Mouse (Mus musculus) Patski (cell line): ENCODE results near the gene 1600014C23Rik. TPM values are rescaled to one million over a fixed set of nuclear protein-coding genes. Genes with fewer than 3 reads are reported as not detected.

ENCODE experiments used
- ATAC-seq: fragments of 100-300 bp; one replicate; pipeline ENCODE4 v1.8.0; 2021
- CTCF ChIA-PET: fragments of 350-600 bp; sonication (Branson Sonifier 250); formaldehyde crosslinking; loops from one replicate; lab custom pipeline; 2022; ENCODE audit warnings: inconsistent platforms; lab: Charles Lee
- POLR2A ChIA-PET: fragments of 350-600 bp; sonication (Branson Sonifier 250); formaldehyde crosslinking; loops from one replicate; lab custom pipeline; 2022; ENCODE audit warnings: antibody characterized with exemption, inconsistent platforms; lab: Charles Lee
- DNase-seq: peaks from one replicate; pipeline ENCODE4 v3.0.0-alpha.2; 2011; ENCODE audit warnings: low read depth, low spot score
- H3K27me3 ChIP-seq: fragments of 371-371 bp; one replicate; pipeline ENCODE4 v1.5.1; 2021
- CTCF ChIP-seq: fragments of 100-300 bp; IDR thresholded peaks from one replicate; pipeline ENCODE4 v1.5.1; 2021
- in situ Hi-C: fragments of 300-500 bp; cut with MboI; formaldehyde crosslinking; loops from 3 replicates; pipeline ENCODE4 v1.11.1; 2018; ENCODE audit warnings: low pct_unique_long_range_greater_than_20kb, mixed read lengths
- polyA plus RNA-seq: library from polyadenylated mRNA; unstranded; gene quantifications from one replicate; pipeline ENCODE4 v1.2.3, GENCODE M21; 2021

1600014C23Rik gene
- polyA plus RNA-seq, 1 experiment from 2014 or later = not detected

GRCm38 (mm10) chr17:45730696-45731095 is 2.9 kb downstream of the 1600014C23Rik start:
- POLR2A ChIA-PET = interaction anchor here (1.2 to 1.4 kb wide), 2 partner anchors 301 to 307 kb away, joined by 3 to 8 read pairs; partner anchors contain the start of gene Vegfa
- ATAC-seq (no peak), DNase-seq (no peak)
- H3K27me3 ChIP-seq = no peaks in the 10 kb centered on the region
- TF ChIP-seq CTCF = no peak
- in situ Hi-C loops = loop anchor here (5.0 kb wide), 1 partner anchor 302 kb away; the partner anchor contains the start of gene Vegfa
- CTCF ChIA-PET = interaction anchor here (0.8 to 1.6 kb wide), 9 partner anchors 10 to 404 kb away, joined by 3 to 12 read pairs (median 5); partner anchors contain the start of gene Vegfa

GRCm38 (mm10) chr17:45729387-45729786 is 4.3 kb downstream of the 1600014C23Rik start:
- no peak for DNase-seq

GRCm38 (mm10) chr17:45727983-45728723 is 5.5 kb downstream of the 1600014C23Rik start:
- DNase-seq = no peak
- H3K27me3 ChIP-seq = no peaks in the 10 kb centered on the region
- ChIA-PET CTCF (interaction anchor here (1.4 kb wide), 1 partner anchor 51 kb away, joined by 3 read pairs; no protein-coding TSS in a partner anchor), POLR2A (interaction anchor here (0.9 kb wide), 1 partner anchor 305 kb away, joined by 4 read pairs; the partner anchor contains the start of gene Vegfa)
- no peak for ATAC-seq
- TF ChIP-seq CTCF = no peak
- in situ Hi-C loops = loop anchor here (5.0 kb wide), 1 partner anchor 404 kb away; no protein-coding TSS in a partner anchor

More at GRCm38 (mm10) chr17:45729387-45729786, 4.3 kb downstream of the 1600014C23Rik start:
- in situ Hi-C loops = loop anchor here (5.0 kb wide), 1 partner anchor 403 kb away; no protein-coding TSS in a partner anchor
- POLR2A ChIA-PET = interaction anchor here (0.8 to 0.9 kb wide), 2 partner anchors 145 to 303 kb away, joined by 3 to 4 read pairs; partner anchors contain the start of gene Vegfa
- CTCF ChIA-PET = interaction anchor here (1.4 kb wide), 1 partner anchor 52 kb away, joined by 3 read pairs; no protein-coding TSS in a partner anchor
- no peaks in the 10 kb centered on the region for H3K27me3 ChIP-seq
- no peak for TF ChIP-seq CTCF
- no peak for ATAC-seq

- H3K27me3 ChIP-seq = no peaks in the 10 kb centered on the region
- in situ Hi-C loops = loop anchor here (5.0 kb wide), 1 partner anchor 405 kb away; no protein-coding TSS in a partner anchor
- ChIA-PET POLR2A (no interaction called here), CTCF (no interaction called here)
- DNase-seq (no peak), ATAC-seq (no peak)
- TF ChIP-seq CTCF = no peak
These were observed 6.2 kb downstream of the 1600014C23Rik start for GRCm38 (mm10) chr17:45727481-45727880.

- POLR2A ChIA-PET = interaction anchor here (1.2 kb wide), 1 partner anchor 307 kb away, joined by 3 read pairs; no protein-coding TSS in a partner anchor
- in situ Hi-C loops = loop anchor here (5.0 kb wide), 1 partner anchor 406 kb away; no protein-coding TSS in a partner anchor
These were observed 7.4 kb downstream of the 1600014C23Rik start for GRCm38 (mm10) chr17:45726249-45726648.

GRCm38 (mm10) chr17:45724574-45724921 is 9.1 kb downstream of the 1600014C23Rik start:
- DNase-seq (no peak), ATAC-seq (no peak)
- POLR2A ChIA-PET = interaction anchor here (0.6 to 1.0 kb wide), 2 partner anchors 14 to 150 kb away, joined by 3 to 4 read pairs; no protein-coding TSS in a partner anchor
- H3K27me3 ChIP-seq = no peaks in the 10 kb centered on the region
- CTCF ChIA-PET = interaction anchor here (0.8 to 1.9 kb wide), 15 partner anchors 10 to 315 kb away, joined by 3 to 8 read pairs (median 4); partner anchors contain the start of gene Tmem63b
- in situ Hi-C loops = loop anchor here (5.0 kb wide), 1 partner anchor 137 kb away; no protein-coding TSS in a partner anchor
- TF ChIP-seq CTCF = peak; percentile 4

More at GRCm38 (mm10) chr17:45726249-45726648, 7.4 kb downstream of the 1600014C23Rik start:
- no peak for DNase-seq
- H3K27me3 ChIP-seq = no peaks in the 10 kb centered on the region
- ATAC-seq = no peak
- CTCF ChIA-PET = no interaction called here
- no peak for TF ChIP-seq CTCF

- in situ Hi-C loops = loop anchor here (5.0 kb wide), 1 partner anchor 137 kb away; no protein-coding TSS in a partner anchor
- peak; percentile 89 for TF ChIP-seq CTCF
- CTCF ChIA-PET = interaction anchor here (0.8 to 1.9 kb wide), 15 partner anchors 11 to 309 kb away, joined by 3 to 8 read pairs (median 4); partner anchors contain the start of gene Tmem63b
- no peak for DNase-seq
- no peak for ATAC-seq
- no peaks in the 10 kb centered on the region for H3K27me3 ChIP-seq
- POLR2A ChIA-PET = interaction anchor here (1.0 kb wide), 1 partner anchor 13 kb away, joined by 3 read pairs; no protein-coding TSS in a partner anchor
These were observed 9.7 kb downstream of the 1600014C23Rik start for GRCm38 (mm10) chr17:45723732-45724573.

- TF ChIP-seq CTCF = peak; percentile 87
- DNase-seq = no peak
- H3K27me3 ChIP-seq = no peaks in the 10 kb centered on the region
- ChIA-PET POLR2A (no interaction called here), CTCF (interaction anchor here (1.0 to 2.4 kb wide), 9 partner anchors 15 to 137 kb away, joined by 3 to 23 read pairs (median 4); partner anchors contain the start of gene Tmem63b)
- ATAC-seq = peak; percentile 50
- in situ Hi-C loops = loop anchor here (5.0 kb wide), 1 partner anchor 46 kb away; no protein-coding TSS in a partner anchor
These were observed 15.3 kb downstream of the 1600014C23Rik start for GRCm38 (mm10) chr17:45718323-45718722.

- ChIA-PET POLR2A (no interaction called here), CTCF (no interaction called here)
- ATAC-seq = no peak
- no peak for TF ChIP-seq CTCF
- in situ Hi-C loops = no loop called here
- DNase-seq = no peak
- no peaks in the 10 kb centered on the region for H3K27me3 ChIP-seq
These were observed 22.1 kb downstream of the 1600014C23Rik start for GRCm38 (mm10) chr17:45711525-45711924.
